21 mouse cellular contexts compared by ENCODE assay signal in genomic region chr13:3679098-3679497, GRCm38 (mm10). TPM values are rescaled to one million over a fixed set of nuclear protein-coding genes. Genes with fewer than 3 reads are reported as not detected.
DNase-seq lines count a peak whose midpoint lies in the region; ATAC-seq and TF ChIP-seq lines count a peak whose summit lies in the region.
"Had no signal": no experiment of that assay in that cellular context is flagged by ENCODE, and none has a peak within 500 bp of the region (broad histone marks: within the 10 kb centered on the region; RNA-seq: fewer than 3 reads in every experiment).

No protein-coding gene starts in this region.

- H3K4me1 ChIP-seq in midbrain, embryonic 11.5 days (ENCODE audit: control insufficient read depth, insufficient read depth, low read length) = no peaks in the 10 kb centered on the region
- no peaks in the 10 kb centered on the region for H3K4me1 ChIP-seq in midbrain, postnatal 0 days (ENCODE audit: insufficient read depth, low read length)
- H3K4me1 ChIP-seq: embryonic facial prominence, embryonic 13.5 days; forebrain, embryonic 13.5 days; hindbrain, embryonic 12.5 days had no signal

- TF ChIP-seq POLR2A in myocyte (IDR thresholded peaks at IDR 0.05; ENCODE audit: insufficient read length, low read depth) = no peak

- no peak for ATAC-seq in midbrain, embryonic 11.5 days (ENCODE audit: low FRiP score)
- ATAC-seq in midbrain, postnatal 0 days (ENCODE audit: low FRiP score) = no peak
- ATAC-seq: forebrain, embryonic 13.5 days; forebrain, postnatal 0 days; hindbrain, embryonic 16.5 days; inflammation-experienced regulatory T-cells, adult 6 months; intestine, postnatal 0 days had no signal

- no peak overlapping the region for H3K4me2 ChIP-seq in midbrain, embryonic 11.5 days
- no peak overlapping the region for H3K4me2 ChIP-seq in midbrain, postnatal 0 days (ENCODE audit: low read depth, low read length, poor library complexity, severe bottlenecking)
- H3K4me2 ChIP-seq in myocyte (ENCODE audit: low read depth) = peak overlapping the region; percentile 20
- H3K4me2 ChIP-seq: embryonic facial prominence, embryonic 13.5 days; forebrain, embryonic 13.5 days; heart, embryonic 13.5 days; hindbrain, embryonic 12.5 days had no signal

- no peak overlapping the region for H3ac ChIP-seq in myocyte (ENCODE audit: control insufficient read depth, insufficient read length)

- no peaks in the 10 kb centered on the region for H3K9me3 ChIP-seq in midbrain, embryonic 11.5 days (ENCODE audit: control insufficient read depth, low read length)
- no peaks in the 10 kb centered on the region for H3K9me3 ChIP-seq in midbrain, postnatal 0 days (ENCODE audit: low read length)
- H3K9me3 ChIP-seq: embryonic facial prominence, embryonic 13.5 days; forebrain, embryonic 13.5 days; hindbrain, embryonic 12.5 days had no signal

- no peak overlapping the region for H3K27ac ChIP-seq in midbrain, embryonic 11.5 days (ENCODE audit: low read depth, low read length)
- no peak overlapping the region for H3K27ac ChIP-seq in midbrain, postnatal 0 days (ENCODE audit: low read depth, low read length)
- H3K27ac ChIP-seq: embryonic facial prominence, embryonic 13.5 days; forebrain, embryonic 13.5 days; heart, embryonic 13.5 days; hindbrain, embryonic 12.5 days had no signal

- no peaks in the 10 kb centered on the region for H3K27me3 ChIP-seq in midbrain, embryonic 11.5 days (ENCODE audit: control insufficient read depth, insufficient read depth, low read length)
- no peaks in the 10 kb centered on the region for H3K27me3 ChIP-seq in midbrain, postnatal 0 days (ENCODE audit: insufficient read depth, low read length)
- no peaks in the 10 kb centered on the region for H3K27me3 ChIP-seq in myocyte (ENCODE audit: control insufficient read depth, insufficient read depth, insufficient read length)
- H3K27me3 ChIP-seq: embryonic facial prominence, embryonic 13.5 days; forebrain, embryonic 13.5 days; heart, embryonic 13.5 days; hindbrain, embryonic 12.5 days had no signal

- DNase-seq in adrenal gland, adult 2 months = peak; percentile 41
- no peak for DNase-seq in adrenal gland, postnatal 4 days (ENCODE audit: low spot score in 2 of 2)
- peak; percentile 21 for DNase-seq in midbrain, embryonic 11.5 days (ENCODE audit: low spot score, missing footprints)
- no peak for DNase-seq in midbrain, postnatal 0 days (ENCODE audit: low spot score)
- DNase-seq in c-Kit-positive CD71-positive TER-119-positive erythroid progenitor cells, embryonic 14.5 days (ENCODE audit: low spot score) = no peak
- no peak for DNase-seq in lung, postnatal 36 days
- DNase-seq: adrenal gland, postnatal 25 days; cerebellum, adult 11-12 months; cerebellum, adult 9-10 months; cerebellum, postnatal 25 days; forebrain, postnatal 0 days; gastrocnemius, postnatal 14 days; heart, postnatal 36 days had no signal

- no peaks in the 10 kb centered on the region for H3K36me3 ChIP-seq in midbrain, embryonic 11.5 days (ENCODE audit: control insufficient read depth, insufficient read depth, low read length)
- no peaks in the 10 kb centered on the region for H3K36me3 ChIP-seq in midbrain, postnatal 0 days (ENCODE audit: insufficient read depth, low read length)
- H3K36me3 ChIP-seq in myocyte (ENCODE audit: control insufficient read depth, insufficient read depth) = no peaks in the 10 kb centered on the region
- H3K36me3 ChIP-seq: embryonic facial prominence, embryonic 13.5 days; heart, embryonic 13.5 days; hindbrain, embryonic 12.5 days had no signal

- WGBS in midbrain, embryonic 11.5 days = 87% methylated on average over 4 of the region's 4 CpGs
- 91% methylated on average over 4 of the region's 4 CpGs for WGBS in midbrain, postnatal 0 days

- no peak overlapping the region for H3K4me3 ChIP-seq in midbrain, embryonic 11.5 days (ENCODE audit: low read depth, low read length)
- no peak overlapping the region for H3K4me3 ChIP-seq in midbrain, postnatal 0 days (ENCODE audit: low read depth, low read length)
- H3K4me3 ChIP-seq in myocyte = no peak overlapping the region
- H3K4me3 ChIP-seq: embryonic facial prominence, embryonic 13.5 days; forebrain, embryonic 13.5 days; heart, embryonic 13.5 days; hindbrain, embryonic 12.5 days had no signal

- no peak overlapping the region for H3K9ac ChIP-seq in midbrain, embryonic 11.5 days (ENCODE audit: low read length)
- H3K9ac ChIP-seq in midbrain, postnatal 0 days (replicated peaks; ENCODE audit: low read length, poor library complexity, severe bottlenecking) = no peak overlapping the region
- H3K9ac ChIP-seq: embryonic facial prominence, embryonic 13.5 days; forebrain, embryonic 13.5 days; forebrain, postnatal 0 days; heart, embryonic 13.5 days; hindbrain, embryonic 12.5 days had no signal

- no peak for TF ChIP-seq CTCF in midbrain, postnatal 0 days (IDR thresholded peaks at IDR 0.05)

- H3K79me2 ChIP-seq in myocyte (ENCODE audit: control insufficient read depth, insufficient read depth) = no peaks in the 10 kb centered on the region

TF ChIP-seq in myocyte, 11 proteins besides CTCF, POLR2A, EP300 and RAD21:
- TF ChIP-seq MYOD1 (IDR thresholded peaks at IDR 0.05; ENCODE audit: control insufficient read depth in 1 of 3, insufficient read length in 2 of 3, low read depth in 2 of 3) = peak in 2 of 3 experiments; percentile 35 to 50
- TF ChIP-seq POLR2AphosphoS2 (IDR thresholded peaks at IDR 0.05; ENCODE audit: insufficient read length, low read depth) = no peak
TF ChIP-seq in myocyte: peak in this region for 1.

RNA-seq across cellular contexts. Expression of gene Asb13, which starts 45.3 kb away (rescaled TPM):
- 10 to 100 TPM; 13.5 to 15.9 TPM for total RNA-seq in adrenal gland, adult 2 months (2021)
- polyA plus RNA-seq in adrenal gland, adult 2 months (2012; rRNA removed) = 19.8 and 21.0 TPM in 2 replicates
- total RNA-seq in adrenal gland, postnatal 4 days (2021) = 10 to 100 TPM; 14.6 to 16.9 TPM
- 9.6 and 9.7 TPM in 2 replicates for polyA plus RNA-seq in midbrain, embryonic 11.5 days (2014; fragmentation: Nextera tagmentation; extraction: Ambion mirVana)
- 10.9 and 16.8 TPM in 2 replicates for total RNA-seq in midbrain, postnatal 0 days (2014; rRNA removed)
- 15.1 and 17.3 TPM in 2 replicates for polyA plus RNA-seq in midbrain, postnatal 0 days (2015; fragmentation: Nextera tagmentation; extraction: Ambion mirVana)
- 0.97 TPM for polyA plus RNA-seq in myocyte (2012; fragmentation: generic; extraction: Trizol)

Comparison
In these comparisons a context has a peak if more than half of its experiments do, and no peak if none do; other contexts are left out.
1. DNase-seq: peak in adrenal gland, adult 2 months (single experiment) and midbrain, embryonic 11.5 days (single experiment); none in adrenal gland, postnatal 4 days (0 of 2), midbrain, postnatal 0 days (single experiment), c-Kit-positive CD71-positive TER-119-positive erythroid progenitor cells, embryonic 14.5 days (single experiment) and lung, postnatal 36 days (single experiment).